Mouse (Mus musculus) 3T3-L1 (cell line): ENCODE measurements around the gene Krt25.
A peak's percentile ranks its signal among the peaks of the same experiment; 100 is the strongest.

ENCODE experiments used
- DNase-seq: peaks from one replicate; pipeline ENCODE4 v3.0.0-alpha.2; 2015; ENCODE audit warnings: low read depth, low spot score

Gene Krt25

DNA sequence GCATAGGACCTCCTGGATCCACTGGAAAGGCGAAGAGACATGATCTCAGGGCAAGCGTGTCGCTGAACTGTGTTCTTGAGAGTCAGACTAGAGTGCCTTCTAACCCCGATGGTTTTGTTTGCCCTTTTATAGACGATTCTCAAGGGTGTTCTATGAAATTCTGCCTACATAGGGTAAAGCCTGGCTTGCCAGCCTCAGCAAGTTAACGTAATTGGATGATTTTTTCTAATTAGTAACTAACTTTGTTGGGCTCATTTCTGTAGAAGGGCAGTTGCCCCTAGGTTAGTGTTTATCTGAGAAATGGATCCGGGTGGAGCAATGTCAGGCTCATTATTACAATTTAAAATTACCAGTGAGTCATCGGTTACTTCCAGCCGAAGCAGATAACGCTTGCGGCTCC, at the start of gene Krt25:
Gene Krt25, minus strand, starts transcription at position 101 of the 400 bp plus-strand sequence.
- no peak for DNase-seq

- DNase-seq = no peak
Measured at GRCm38 (mm10) chr11:99369853-99370451, 47.2 kb upstream of the Krt25 start.

DNA sequence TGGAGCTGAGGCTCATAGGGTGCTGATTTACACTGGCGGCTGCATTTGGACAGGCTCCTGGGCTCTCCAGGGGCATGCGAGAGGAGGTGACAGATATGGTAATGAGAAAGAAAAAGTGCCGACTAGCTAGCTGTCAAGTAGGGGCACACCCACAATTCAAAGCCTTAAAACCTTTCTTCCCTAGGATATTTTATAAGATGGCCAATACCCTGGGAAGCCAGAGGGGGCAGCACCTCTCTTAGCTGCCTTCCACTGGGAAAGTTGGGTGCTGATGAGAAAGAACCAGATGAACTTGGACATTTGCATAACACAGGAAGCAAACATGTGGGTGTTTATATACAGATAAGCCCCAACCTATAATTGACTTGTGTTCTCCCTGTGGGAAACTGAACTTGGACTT, 46.5 kb upstream of the Krt25 start:
- DNase-seq = peak; percentile 51

DNA sequence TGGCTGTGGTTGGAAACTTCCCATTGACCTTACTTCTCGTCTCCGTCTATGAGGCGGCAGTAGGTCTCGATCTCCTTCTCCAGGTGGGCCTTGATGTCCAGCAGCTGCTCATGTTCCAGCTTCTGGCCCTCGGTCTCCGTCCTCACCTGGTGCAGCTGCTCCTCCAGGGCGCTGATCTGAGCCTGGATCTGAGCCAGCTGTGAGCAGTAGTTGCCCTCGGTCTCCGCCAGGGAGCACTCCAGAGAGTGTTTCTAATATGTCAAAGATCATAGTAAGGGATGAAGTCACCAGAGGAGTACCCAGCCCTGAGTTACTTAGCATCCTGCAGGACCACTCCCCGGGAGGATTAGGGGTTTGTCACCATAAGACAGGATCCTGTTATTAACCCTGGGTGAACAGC, 44.0 kb upstream of the Krt25 start:
- DNase-seq = peak; percentile 13

GRCm38 (mm10) chr11:99364412-99364811, 41.7 kb upstream of the Krt25 start:
- DNase-seq = peak; percentile 74

DNA sequence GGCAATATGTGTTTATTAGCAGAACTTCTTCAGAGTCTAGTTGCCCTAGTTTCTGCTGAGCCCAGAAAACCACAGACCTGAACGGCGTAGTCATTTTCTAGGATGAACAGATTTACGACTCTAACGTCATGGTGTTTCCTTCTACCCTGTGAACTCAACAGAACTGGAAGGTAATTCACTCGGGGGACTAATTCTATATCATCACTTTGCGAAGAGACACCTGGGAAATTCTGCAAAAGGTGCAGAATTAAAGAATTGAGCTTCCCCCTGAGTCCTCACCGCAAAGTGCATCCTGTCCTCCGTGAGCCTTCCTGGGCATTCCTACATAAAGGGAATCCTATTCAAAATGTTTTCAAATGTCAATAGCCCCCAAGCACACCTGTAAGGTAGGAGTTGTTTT, 38.7 kb upstream of the Krt25 start:
- DNase-seq = no peak

DNA sequence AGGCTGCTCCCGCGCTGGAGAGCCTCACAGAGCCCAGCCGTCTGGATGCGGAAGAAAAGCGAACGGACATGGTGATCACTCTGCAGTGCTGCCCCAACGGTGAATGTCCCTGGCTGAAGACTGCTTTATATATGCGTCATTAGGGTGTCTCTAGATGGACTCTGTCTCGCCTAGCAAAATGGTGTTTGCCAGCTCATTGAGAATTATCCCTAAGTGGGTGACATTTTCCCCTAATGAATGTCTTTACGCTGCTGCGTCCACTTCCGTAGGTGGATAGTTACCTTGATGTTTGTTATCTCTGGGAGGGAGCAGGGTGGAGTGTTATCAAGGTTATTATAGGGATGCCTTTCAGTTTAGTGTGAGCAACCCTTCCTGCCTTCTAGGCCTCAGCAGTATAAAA, 28.3 kb upstream of the Krt25 start, which contains the start of gene Krt27:
Gene Krt27, minus strand, starts transcription at position 101 of the 400 bp plus-strand sequence.
- DNase-seq = no peak

GRCm38 (mm10) chr11:99339299-99339847, 16.6 kb upstream of the Krt25 start:
- no peak for DNase-seq

- DNase-seq = no peak
Measured at GRCm38 (mm10) chr11:99337866-99338265, 15.1 kb upstream of the Krt25 start, which contains the start of gene Krt26. Gene Krt26, minus strand, starts transcription at chr11:99337966.

DNA sequence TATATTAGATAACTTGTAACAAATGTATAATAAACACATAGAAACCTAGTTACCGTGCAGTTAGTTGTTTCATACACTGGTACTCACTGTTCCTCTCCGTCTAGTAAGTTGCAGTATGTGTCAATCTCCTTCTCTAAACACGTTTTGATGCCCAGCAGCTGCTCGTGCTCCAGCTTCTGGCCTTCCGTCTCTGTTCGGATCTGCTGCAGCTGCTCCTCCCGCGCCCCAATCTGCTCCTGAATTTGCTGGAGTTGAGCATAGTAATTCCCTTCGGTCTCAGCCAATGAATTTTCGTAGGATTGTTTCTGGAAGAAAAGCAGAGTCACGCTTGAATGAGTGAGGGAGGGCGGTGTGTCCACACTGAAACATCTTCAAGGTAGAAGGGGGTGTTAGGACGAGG, 10.7 kb upstream of the Krt25 start:
- no peak for DNase-seq

DNA sequence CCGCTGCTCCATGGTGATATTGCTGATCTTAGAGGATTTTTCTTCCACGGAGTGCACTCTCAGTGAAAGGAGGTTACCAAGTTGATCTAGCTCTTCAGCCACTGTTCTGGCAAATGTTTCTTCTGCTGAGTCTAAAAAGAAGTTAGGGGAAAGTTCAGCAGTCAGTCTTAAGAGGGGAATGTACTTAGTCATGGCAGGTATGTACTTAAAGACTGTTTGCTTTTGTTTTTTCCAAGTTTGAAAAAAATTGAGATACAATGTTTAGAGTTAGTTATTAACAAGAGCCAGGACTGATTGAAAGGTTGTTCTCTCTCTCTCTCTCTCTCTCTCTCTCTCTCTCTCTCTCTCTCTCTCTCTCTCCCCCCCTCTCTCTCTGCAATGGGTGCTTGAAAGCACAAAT, 6.9 kb upstream of the Krt25 start:
- DNase-seq = no peak

- no peak for DNase-seq
Measured at GRCm38 (mm10) chr11:99321094-99321493, 1.7 kb downstream of the Krt25 start.

- no peak for DNase-seq
Measured at GRCm38 (mm10) chr11:99319127-99319526, 3.6 kb downstream of the Krt25 start.

GRCm38 (mm10) chr11:99316543-99316942, 6.2 kb downstream of the Krt25 start:
- no peak for DNase-seq

- DNase-seq = no peak
Measured at GRCm38 (mm10) chr11:99314594-99314993, 8.2 kb downstream of the Krt25 start.

DNA sequence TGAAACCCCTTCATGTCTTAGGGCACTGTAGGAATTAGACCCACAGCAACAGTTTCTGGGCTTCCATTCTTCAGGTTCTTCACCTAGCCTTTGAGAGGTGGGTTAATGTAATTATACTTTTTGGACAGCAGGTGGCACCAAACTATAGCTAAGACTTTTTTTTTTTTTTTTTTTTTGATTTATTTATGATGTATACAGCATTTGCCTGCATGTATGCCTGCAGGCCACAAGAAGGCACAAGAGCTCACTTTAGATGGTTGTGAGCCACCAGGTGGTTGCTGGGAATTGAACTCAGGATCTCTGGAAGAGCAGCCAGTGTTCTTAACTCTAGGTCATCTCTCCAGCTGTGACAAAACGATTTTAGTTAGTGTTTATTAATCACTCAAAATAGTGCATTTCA, 11.9 kb downstream of the Krt25 start:
- DNase-seq = peak; percentile 80

DNA sequence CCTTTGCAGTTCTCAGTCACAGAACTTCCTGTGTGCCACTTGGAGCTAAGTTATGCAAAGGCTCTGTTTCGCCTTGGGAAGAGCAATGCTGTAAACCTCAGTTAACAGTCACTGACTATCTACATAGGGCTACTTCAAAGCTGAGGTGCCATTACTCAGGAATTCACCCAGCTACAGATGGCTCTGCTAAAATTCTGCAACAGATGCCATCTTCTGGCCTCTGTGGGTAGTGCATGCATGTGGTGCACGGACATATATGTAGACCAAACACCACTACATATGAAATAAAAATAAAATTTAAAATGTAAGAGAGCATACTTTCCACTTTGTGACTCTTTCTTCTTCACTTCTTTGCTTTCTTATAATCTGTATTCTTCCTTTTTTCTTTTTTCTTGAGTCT, 15.2 kb downstream of the Krt25 start:
- DNase-seq = peak; percentile 86

DNA sequence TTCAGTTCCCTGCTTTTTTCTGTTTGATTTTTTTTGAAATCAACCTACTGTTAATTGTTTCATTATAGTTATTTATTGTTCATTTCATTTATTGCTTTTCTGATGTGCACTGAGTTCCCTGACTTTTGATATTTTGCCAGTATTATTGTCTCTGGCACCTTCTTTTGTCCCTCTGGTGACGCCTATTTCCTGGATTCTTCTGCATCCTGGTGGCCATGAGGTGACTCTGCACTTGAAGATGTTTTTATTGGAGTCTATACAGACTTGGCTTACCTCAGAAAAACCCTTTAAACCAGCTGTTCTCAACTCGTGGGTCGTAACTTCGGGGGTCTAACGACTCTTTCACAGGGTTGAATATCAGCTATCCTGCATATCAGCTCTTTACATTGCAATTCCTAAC, 27.7 kb downstream of the Krt25 start:
- peak; percentile 21 for DNase-seq

GRCm38 (mm10) chr11:99292846-99293245, 29.9 kb downstream of the Krt25 start:
- DNase-seq = peak; percentile 48

GRCm38 (mm10) chr11:99284833-99285312, 37.9 kb downstream of the Krt25 start, which contains the start of gene Krt24:
Gene Krt24, minus strand, starts transcription at chr11:99285262.
- no peak for DNase-seq

DNA sequence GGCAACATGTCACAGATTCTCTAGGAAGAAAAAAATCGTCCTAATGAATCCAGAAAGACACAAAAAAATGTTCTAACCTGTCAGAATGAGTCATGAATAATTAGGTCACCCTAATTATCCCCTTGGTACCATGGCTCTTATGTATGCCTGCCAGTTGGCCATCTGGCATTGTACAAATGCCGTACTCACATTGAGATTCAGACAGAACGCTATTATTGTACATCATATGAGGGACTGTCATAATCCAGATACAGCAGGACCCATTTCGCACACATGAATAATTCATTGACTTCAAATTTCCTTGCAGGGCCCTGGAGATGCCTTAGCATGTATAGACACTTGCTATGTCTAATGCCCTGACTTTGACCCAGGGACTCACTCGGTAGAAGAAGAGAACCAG, 38.7 kb downstream of the Krt25 start:
- DNase-seq = no peak

GRCm38 (mm10) chr11:99283334-99283733, 39.4 kb downstream of the Krt25 start:
- no peak for DNase-seq

DNA sequence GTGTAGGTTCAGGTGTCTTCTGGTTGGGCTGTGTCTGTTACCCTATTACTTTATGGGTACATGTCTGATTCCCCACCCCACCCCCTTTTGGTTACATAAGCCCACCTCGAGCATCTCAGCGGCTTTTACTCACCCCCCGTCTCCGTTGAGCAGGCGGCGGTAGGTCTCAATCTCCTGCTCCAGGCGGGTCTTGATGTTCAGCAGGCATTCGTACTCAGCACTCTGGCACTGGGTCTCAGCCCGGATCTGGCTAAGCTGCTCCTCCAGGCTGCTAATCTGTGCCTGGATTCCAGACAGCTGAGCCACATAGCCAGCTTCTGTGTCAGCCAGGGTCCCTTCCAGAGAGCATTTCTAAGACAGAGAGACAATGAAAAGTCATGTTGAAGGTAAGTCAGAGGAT, 41.6 kb downstream of the Krt25 start:
- no peak for DNase-seq
